Mouse (Mus musculus) limb, embryonic 13.5 days (tissue): Measurements from ENCODE around the gene Ubtd1. TPM values are rescaled to one million over a fixed set of nuclear protein-coding genes. Genes with fewer than 3 reads are reported as not detected.

Experiments used
- ATAC-seq: fragments of 200-750 bp; cut with Nextera tagmentation; 2 replicates; pipeline ENCODE4 v1.8.0; 2017; ENCODE audit warnings: low read depth, moderate number of reproducible peaks, moderate TSS enrichment; ENCODE audit not compliant: low FRiP score
- H3K27ac ChIP-seq: fragments of 300-500 bp; sonication (generic); 2 replicates; pipeline ENCODE4 v1.5.1; 2015; ENCODE audit warnings: inconsistent platforms, mild to moderate bottlenecking, moderate library complexity
- H3K27me3 ChIP-seq: fragments of 300-500 bp; sonication (generic); 2 replicates; pipeline ENCODE4 v1.6.1; 2015; ENCODE audit warnings: mild to moderate bottlenecking, inconsistent platforms
- H3K36me3 ChIP-seq: fragments of 300-500 bp; sonication (generic); 2 replicates; pipeline ENCODE4 v1.6.1; 2015; ENCODE audit warnings: inconsistent platforms, mild to moderate bottlenecking, moderate library complexity
- H3K4me1 ChIP-seq: fragments of 300-500 bp; sonication (generic); 2 replicates; pipeline ENCODE4 v1.6.1; 2015; ENCODE audit warnings: inconsistent platforms
- H3K4me2 ChIP-seq: fragments of 300-500 bp; sonication (generic); replicated peaks from 2 replicates; pipeline ENCODE4 v1.6.1; 2015; ENCODE audit warnings: inconsistent platforms, mild to moderate bottlenecking, moderate library complexity
- H3K4me3 ChIP-seq: fragments of 300-500 bp; sonication (generic); 2 replicates; pipeline ENCODE4 v1.5.1; 2015; ENCODE audit warnings: moderate library complexity, mild to moderate bottlenecking, inconsistent platforms
- H3K9ac ChIP-seq: fragments of 300-500 bp; sonication (generic); 2 replicates; pipeline ENCODE4 v1.6.1; 2015; ENCODE audit warnings: mild to moderate bottlenecking, inconsistent platforms
- H3K9me3 ChIP-seq: fragments of 300-500 bp; sonication (generic); 2 replicates; pipeline ENCODE4 v1.6.1; 2016; ENCODE audit warnings: inconsistent platforms
- WGBS: fragments of 180-500 bp; shearing (Covaris S2); methylation state at CpG from one replicate; pipeline ENCODE4 v1.1.7; 2015; 5-methylcytosine and 5-hydroxymethylcytosine counted together
- polyA plus RNA-seq: library from polyadenylated mRNA; unstranded; fragments of >200 nt; fragmentation: Nextera tagmentation; extraction: Ambion mirVana; gene quantifications from 2 replicates; pipeline ENCODE4 v1.2.1, GENCODE M21; 2015

The Ubtd1 gene
- polyA plus RNA-seq, 1 experiment from 2014 or later: 23.8 TPM

- Histone ChIP-seq H3K9me3 (no peaks in the 10 kb centered on the region), H3K36me3 (no peaks in the 10 kb centered on the region), H3K9ac (no peak overlapping the region), H3K4me1 (peaks cover 71% of the 10 kb centered on the region), H3K4me2 (no peak overlapping the region), H3K27ac (no peak overlapping the region), H3K27me3 (no peaks in the 10 kb centered on the region), H3K4me3 (no peak overlapping the region)
- no peak for ATAC-seq
- WGBS: 87% methylated on average over 9 of the region's 9 CpGs
Measured at GRCm38 (mm10) chr19:41998770-41999548, 17.4 kb downstream of the Ubtd1 start.

GRCm38 (mm10) chr19:41999688-42000283, 18.2 kb downstream of the Ubtd1 start:
- Histone ChIP-seq H3K4me1 (peaks cover 68% of the 10 kb centered on the region), H3K27ac (peak overlapping the region; percentile 85)

GRCm38 (mm10) chr19:42000446-42000958, 18.9 kb downstream of the Ubtd1 start:
- Histone ChIP-seq H3K4me3 (no peak overlapping the region), H3K27ac (peak overlapping the region; percentile 85), H3K9ac (no peak overlapping the region), H3K9me3 (no peaks in the 10 kb centered on the region), H3K27me3 (no peaks in the 10 kb centered on the region), H3K4me2 (peak overlapping the region; percentile 34), H3K4me1 (peaks cover 64% of the 10 kb centered on the region), H3K36me3 (no peaks in the 10 kb centered on the region)
- peak; percentile 74 for ATAC-seq
- 5% methylated on average over 4 of the region's 4 CpGs for WGBS

More at GRCm38 (mm10) chr19:41999688-42000283, 18.2 kb downstream of the Ubtd1 start:
- Histone ChIP-seq H3K4me3 (no peak overlapping the region), H3K9me3 (no peaks in the 10 kb centered on the region), H3K9ac (no peak overlapping the region), H3K27me3 (no peaks in the 10 kb centered on the region), H3K4me2 (no peak overlapping the region), H3K36me3 (no peaks in the 10 kb centered on the region)
- 85% methylated on average over 4 of the region's 4 CpGs for WGBS
- ATAC-seq: no peak

GRCm38 (mm10) chr19:42001253-42001980, 19.9 kb downstream of the Ubtd1 start:
- Histone ChIP-seq H3K9me3 (no peaks in the 10 kb centered on the region), H3K36me3 (no peaks in the 10 kb centered on the region), H3K27ac (peak overlapping the region; percentile 85), H3K4me1 (peaks cover 64% of the 10 kb centered on the region), H3K9ac (no peak overlapping the region), H3K4me2 (peak overlapping the region; percentile 34), H3K27me3 (no peaks in the 10 kb centered on the region), H3K4me3 (no peak overlapping the region)
- WGBS: 88% methylated on average over 12 of the region's 12 CpGs
- ATAC-seq: no peak

- Histone ChIP-seq H3K4me2 (no peak overlapping the region), H3K27ac (no peak overlapping the region), H3K9me3 (no peaks in the 10 kb centered on the region), H3K9ac (no peak overlapping the region), H3K36me3 (no peaks in the 10 kb centered on the region), H3K27me3 (no peaks in the 10 kb centered on the region), H3K4me1 (peaks cover 57% of the 10 kb centered on the region), H3K4me3 (no peak overlapping the region)
- ATAC-seq: no peak
- WGBS: 62% methylated on average over 6 of the region's 6 CpGs
Measured at GRCm38 (mm10) chr19:42004258-42004657, 22.7 kb downstream of the Ubtd1 start.

- 72% methylated on average over 3 of the region's 3 CpGs for WGBS
Measured at GRCm38 (mm10) chr19:42005616-42006015, 24.1 kb downstream of the Ubtd1 start.

GRCm38 (mm10) chr19:42006568-42006967, 25.0 kb downstream of the Ubtd1 start:
- Histone ChIP-seq H3K9me3 (no peaks in the 10 kb centered on the region), H3K9ac (no peak overlapping the region), H3K27me3 (no peaks in the 10 kb centered on the region), H3K27ac (no peak overlapping the region), H3K4me2 (no peak overlapping the region), H3K36me3 (peaks cover under 1% of the 10 kb centered on the region; the same call in 1 of the 2 replicates), H3K4me3 (no peak overlapping the region), H3K4me1 (peaks cover 43% of the 10 kb centered on the region)
- 49% methylated on average over 8 of the region's 8 CpGs for whole genome bisulfite sequencing
- no peak for ATAC-seq

More at GRCm38 (mm10) chr19:42005616-42006015, 24.1 kb downstream of the Ubtd1 start:
- Histone ChIP-seq H3K9me3 (no peaks in the 10 kb centered on the region), H3K4me1 (peaks cover 53% of the 10 kb centered on the region), H3K27me3 (no peaks in the 10 kb centered on the region), H3K4me3 (no peak overlapping the region), H3K36me3 (no peaks in the 10 kb centered on the region), H3K4me2 (no peak overlapping the region), H3K27ac (no peak overlapping the region), H3K9ac (no peak overlapping the region)
- no peak for ATAC-seq

GRCm38 (mm10) chr19:42008586-42008985, 27.0 kb downstream of the Ubtd1 start:
- Histone ChIP-seq H3K27ac (peak overlapping the region; percentile 29; the same call in 1 of the 2 replicates), H3K9ac (no peak overlapping the region), H3K36me3 (peaks cover 7% of the 10 kb centered on the region; the same call in 1 of the 2 replicates), H3K4me2 (no peak overlapping the region), H3K4me3 (no peak overlapping the region), H3K9me3 (no peaks in the 10 kb centered on the region), H3K4me1 (peaks cover 39% of the 10 kb centered on the region), H3K27me3 (no peaks in the 10 kb centered on the region)
- WGBS: 53% methylated on average over 3 of the region's 3 CpGs
- no peak for ATAC-seq

- Histone ChIP-seq H3K4me1 (peaks cover 40% of the 10 kb centered on the region), H3K4me3 (no peak overlapping the region), H3K27me3 (no peaks in the 10 kb centered on the region), H3K36me3 (peaks cover 7% of the 10 kb centered on the region; the same call in 1 of the 2 replicates), H3K4me2 (no peak overlapping the region), H3K9me3 (no peaks in the 10 kb centered on the region), H3K27ac (peak overlapping the region; percentile 29; the same call in 1 of the 2 replicates), H3K9ac (no peak overlapping the region)
- 27% methylated on average over 7 of the region's 7 CpGs for WGBS
- ATAC-seq: no peak
Measured at GRCm38 (mm10) chr19:42009067-42009466, 27.5 kb downstream of the Ubtd1 start.

- peaks cover 45% of the 10 kb centered on the region for H3K4me1 ChIP-seq
- H3K36me3 ChIP-seq: peaks cover 7% of the 10 kb centered on the region; the same call in 1 of the 2 replicates
- no peak overlapping the region for H3K4me2 ChIP-seq
- H3K27ac ChIP-seq: no peak overlapping the region
- WGBS: 71% methylated on average over 4 of the region's 4 CpGs
- no peak for ATAC-seq
- no peak overlapping the region for H3K4me3 ChIP-seq
- no peaks in the 10 kb centered on the region for H3K9me3 ChIP-seq
- H3K27me3 ChIP-seq: no peaks in the 10 kb centered on the region
- H3K9ac ChIP-seq: no peak overlapping the region
Measured at GRCm38 (mm10) chr19:42010436-42010835, 28.9 kb downstream of the Ubtd1 start.

- Histone ChIP-seq H3K36me3 (peaks cover 7% of the 10 kb centered on the region; the same call in 1 of the 2 replicates), H3K27ac (no peak overlapping the region), H3K4me3 (no peak overlapping the region), H3K27me3 (no peaks in the 10 kb centered on the region), H3K9me3 (no peaks in the 10 kb centered on the region), H3K9ac (no peak overlapping the region), H3K4me2 (no peak overlapping the region), H3K4me1 (peaks cover 45% of the 10 kb centered on the region)
- 81% methylated on average over 7 of the region's 7 CpGs for WGBS
- no peak for ATAC-seq
Measured at GRCm38 (mm10) chr19:42011123-42011522, 29.6 kb downstream of the Ubtd1 start.
